Mouse (Mus musculus): ENCODE measurements around the gene Gpr34. TPM values are rescaled to one million over a fixed set of nuclear protein-coding genes. Genes with fewer than 3 reads are reported as not detected.
A peak's percentile ranks its signal among the peaks of the same experiment; 100 is the strongest.

The Gpr34 gene
- total RNA-seq, 2 experiments from 2014 or later, result 9.6 to 15.2 TPM

GRCm38 (mm10) chrX:13659201-13659890 is 27.5 kb downstream of the Gpr34 start:
- no peak for DNase-seq (ENCODE audit: low spot score in 2 of 2)
- intact Hi-C loops (cut with DNase I), result loop anchor here (10.0 kb wide), 1 partner anchor 195 kb away; the partner anchor contains the start of gene Nyx

GRCm38 (mm10) chrX:13661063-13661462 is 29.2 kb downstream of the Gpr34 start, which contains the start of gene Gpr82:
Gene Gpr82, plus strand, starts transcription at chrX:13661363.
- intact Hi-C loops (cut with DNase I), result no loop called here
- no peak for DNase-seq (ENCODE audit: low spot score in 2 of 2)

DNA sequence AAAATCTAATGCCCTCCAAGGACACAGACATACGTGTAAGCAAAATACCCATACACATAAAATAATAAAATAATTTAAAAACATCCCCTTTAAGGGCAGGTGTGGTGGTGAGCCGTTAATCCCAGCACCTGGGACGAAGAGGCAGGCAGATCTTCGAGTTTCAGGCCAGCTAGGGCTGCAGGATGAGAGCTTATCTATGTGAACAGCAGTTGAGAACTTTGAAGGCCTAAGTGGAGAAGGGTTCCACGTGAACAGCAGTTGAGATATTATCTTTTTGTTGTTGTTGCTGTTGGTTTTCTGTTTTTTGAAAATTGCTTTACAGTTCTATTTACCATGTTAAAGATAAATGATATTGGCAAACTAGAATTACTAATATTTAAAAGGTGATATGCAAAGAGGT is 37.0 kb downstream of the Gpr34 start:
- intact Hi-C loops (cut with DNase I), result no loop called here
- no peak for DNase-seq (ENCODE audit: low spot score in 2 of 2)

DNA sequence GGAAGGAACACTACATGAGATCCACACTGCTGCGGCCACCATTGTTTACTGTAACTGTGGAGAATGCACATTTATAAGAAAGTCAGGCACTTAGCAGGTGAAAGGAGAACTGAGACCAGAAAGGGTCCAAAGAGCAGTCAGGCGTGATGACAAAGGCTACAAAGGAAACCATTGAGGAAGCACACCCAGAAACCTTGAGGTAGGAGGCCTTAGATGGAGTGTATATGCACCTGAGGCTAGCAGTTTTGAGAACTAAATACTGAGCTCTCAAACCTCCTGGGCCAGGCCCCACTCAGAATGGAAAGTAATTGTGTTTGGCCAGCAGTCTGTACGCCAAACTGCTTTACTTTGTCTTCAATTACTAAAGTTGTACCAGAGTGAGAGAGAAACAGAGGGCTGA is 38.5 kb downstream of the Gpr34 start:
- intact Hi-C loops (cut with DNase I), result no loop called here
- DNase-seq (ENCODE audit: low spot score in 2 of 2), result no peak

GRCm38 (mm10) chrX:13673001-13673400 is 41.1 kb downstream of the Gpr34 start:
- DNase-seq (ENCODE audit: low spot score in 2 of 2), result no peak
- intact Hi-C loops (cut with DNase I), result no loop called here

GRCm38 (mm10) chrX:13681748-13682147 is 49.9 kb downstream of the Gpr34 start:
- DNase-seq (ENCODE audit: low spot score in 2 of 2), result no peak
- intact Hi-C loops (cut with DNase I), result no loop called here

DNA sequence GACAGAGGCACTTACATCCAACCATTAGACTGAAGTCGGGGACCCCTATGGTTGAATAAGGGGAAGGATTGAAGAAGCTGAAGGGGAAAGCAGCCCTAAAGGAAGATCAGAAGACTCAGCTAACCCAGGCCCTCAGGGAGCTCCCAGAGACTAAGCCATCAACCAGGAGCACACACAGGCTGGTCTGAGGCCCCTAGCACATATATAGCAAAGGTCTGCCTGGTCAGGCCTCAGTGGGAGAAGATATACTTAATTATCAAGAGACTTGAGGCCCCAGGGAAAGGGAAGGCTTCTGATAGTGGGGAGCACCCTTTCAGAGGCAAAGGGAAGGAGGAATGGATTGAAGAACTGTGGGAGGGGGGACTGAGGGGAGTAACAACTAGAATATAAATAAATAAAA is 54.7 kb downstream of the Gpr34 start:
- DNase-seq (ENCODE audit: low spot score in 2 of 2), result no peak
- intact Hi-C loops (cut with DNase I), result no loop called here

DNA sequence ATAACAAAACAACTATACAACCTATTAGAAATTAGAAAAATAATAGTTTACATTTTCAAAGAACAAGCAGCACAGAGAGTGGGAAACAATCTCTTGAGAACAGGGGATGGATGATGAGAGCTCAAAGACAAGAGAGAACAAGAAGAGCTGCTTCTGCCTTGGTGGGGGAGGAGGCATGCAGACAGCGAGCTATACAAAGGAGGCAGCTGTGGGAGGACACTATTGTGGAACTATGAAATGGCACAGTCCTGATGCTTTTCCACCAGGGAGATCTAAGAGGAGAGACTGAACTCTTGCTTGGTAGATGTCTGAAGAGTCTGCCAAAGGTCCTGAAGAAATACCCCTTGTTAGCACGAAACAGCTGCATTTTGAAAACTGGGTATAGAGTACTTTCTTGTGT is 56.5 kb downstream of the Gpr34 start:
- intact Hi-C loops (cut with DNase I), result no loop called here
- DNase-seq (ENCODE audit: low spot score in 2 of 2), result peak in 1 of 2 experiments; percentile 15

Small RNA genes within 50 kb of the gene (microRNA-seq; reads per million reads assigned to microRNA genes)
- gene Gm25246, result not detected

Other genes with a start within 250 kb of the Gpr34 start
- under 1 TPM; 0.17 to 0.61 TPM for gene Nyx, start 166.0 kb upstream of the Gpr34 start, total RNA-seq (2021)
- not detected for gene Gpr82, start 29.3 kb downstream of the Gpr34 start, total RNA-seq (2021)
- 100 to 1,000 TPM; 113 to 135 TPM for gene Cask, start 219.3 kb downstream of the Gpr34 start, total RNA-seq (2021)

Data from left cerebral cortex, postnatal 36 days (tissue).